8 mouse cellular contexts compared by ENCODE assay signal in the genomic region with DNA sequence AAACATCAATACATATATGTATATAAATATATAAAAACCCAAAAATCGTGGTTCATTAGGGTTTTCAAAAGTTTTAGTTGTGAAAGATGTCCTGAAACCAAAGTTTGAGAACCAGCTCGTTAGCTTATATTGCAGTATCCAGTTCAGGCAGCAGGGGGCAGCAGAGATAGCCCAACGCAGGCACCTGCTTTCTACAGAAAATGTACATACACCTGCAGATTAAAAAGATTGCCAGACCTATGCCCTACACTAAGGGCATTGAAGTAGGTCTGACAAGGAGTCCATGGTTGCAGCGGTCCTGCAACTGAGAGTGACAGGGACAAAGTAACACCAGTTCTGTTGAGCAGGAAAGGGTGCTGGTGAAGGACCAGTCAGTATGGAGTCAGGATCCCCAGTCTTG. TPM values are rescaled to one million over a fixed set of nuclear protein-coding genes. Genes with fewer than 3 reads are reported as not detected.
DNase-seq lines count a peak whose midpoint lies in the region; ATAC-seq and TF ChIP-seq lines count a peak whose summit lies in the region.

No protein-coding gene starts in this region.

- H3K79me2 ChIP-seq in C2C12 (ENCODE audit: control insufficient read depth, insufficient read depth), result no peaks in the 10 kb centered on the region

- H3K36me3 ChIP-seq in C2C12 (ENCODE audit: control insufficient read depth, insufficient read depth), result no peaks in the 10 kb centered on the region

- no peak for ATAC-seq in frontal cortex, adult (ENCODE audit: low TSS enrichment)

- H3K79me3 ChIP-seq in C2C12 (ENCODE audit: low read depth), result no peaks in the 10 kb centered on the region

- DNase-seq in frontal cortex, postnatal 25 days (ENCODE audit: low spot score in 2 of 2), result peak; percentile 78 to 86
- peak; percentile 85 for DNase-seq in frontal cortex, postnatal 36 days (ENCODE audit: low spot score in 2 of 2)
- DNase-seq in left cerebral cortex, adult 2 months (ENCODE audit: extremely low spot score in 1 of 2, low spot score in 2 of 2), result peak; percentile 73 to 86
- DNase-seq in natural killer cell, adult 2 months (ENCODE audit: low spot score in 2 of 2), result peak; percentile 79 to 85
- peak; percentile 59 to 85 for DNase-seq in thymus, postnatal 10 days (ENCODE audit: low spot score in 2 of 2)

- no peak overlapping the region for H3ac ChIP-seq in C2C12 (ENCODE audit: control insufficient read depth, insufficient read length, low read depth)

- no peaks in the 10 kb centered on the region; the same call in 1 of the 2 replicates for H3K4me1 ChIP-seq in bone marrow, adult 2 months (ENCODE audit: control insufficient read depth, insufficient read depth, low read length)

- H3K4me3 ChIP-seq in C2C12 (ENCODE audit: insufficient read depth, poor library complexity, severe bottlenecking), result no peak overlapping the region
- H3K4me3 ChIP-seq in bone marrow, adult 2 months (replicated peaks; ENCODE audit: control insufficient read depth, low read depth, low read length), result no peak overlapping the region
- no peak overlapping the region for H3K4me3 ChIP-seq in left cerebral cortex, adult 2 months

- peaks cover 10% of the 10 kb centered on the region for H3K27me3 ChIP-seq in C2C12 (ENCODE audit: control insufficient read depth, insufficient read depth, insufficient read length)

- no peak overlapping the region for H3K27ac ChIP-seq in bone marrow, adult 2 months (ENCODE audit: control insufficient read depth, insufficient read depth, low read depth, low read length, poor library complexity)
- H3K27ac ChIP-seq in left cerebral cortex, adult 2 months, result no peak overlapping the region

- TF ChIP-seq POLR2A in bone marrow, adult 2 months (IDR thresholded peaks at IDR 0.05; ENCODE audit: borderline replicate concordance, control insufficient read depth, low read depth, low read length), result no peak

- 5% methylated on average over 4 of the region's 4 CpGs for WGBS in bone marrow, adult 2 months

- intact Hi-C loops in left cerebral cortex, adult 2 months (cut with DNase I), result loop anchor here (1.0 kb wide), 1 partner anchor 75 kb away; no protein-coding TSS in a partner anchor

- peak; percentile 18 for TF ChIP-seq CTCF in C2C12 (IDR thresholded peaks at IDR 0.05; ENCODE audit: control insufficient read depth, insufficient read depth, insufficient read length)
- peak; percentile 76 for TF ChIP-seq CTCF in bone marrow, adult 2 months (IDR thresholded peaks at IDR 0.05; ENCODE audit: control insufficient read depth, insufficient read depth, low read length)
- TF ChIP-seq CTCF in left cerebral cortex, adult 2 months (IDR thresholded peaks at IDR 0.05), result peak; percentile 99

TF ChIP-seq in C2C12, 6 proteins besides CTCF, POLR2A, EP300 and RAD21:
- TF ChIP-seq CEBPB (IDR thresholded peaks at IDR 0.05; ENCODE audit: low read depth), result no peak

RNA-seq across cellular contexts. Expression of gene Gdpd5, which starts 5.8 kb away (rescaled TPM):
- polyA plus RNA-seq in C2C12 (2012; fragmentation: generic; extraction: Trizol), result 3.6 TPM
- polyA plus RNA-seq in bone marrow, adult 2 months (2011; ENCODE audit: insufficient read depth, insufficient read length, low replicate concordance, missing spikeins), result 0.54 and 1.5 TPM in 2 replicates
- total RNA-seq in left cerebral cortex, adult 2 months (2021), result 10 to 100 TPM; 40.8 to 42.4 TPM

RNA-seq across cellular contexts. Expression of gene Serpinh1, which starts 22.4 kb away (rescaled TPM):
- polyA plus RNA-seq in C2C12 (2012; fragmentation: generic; extraction: Trizol), result 1,202 TPM
- 12.1 and 47.9 TPM in 2 replicates for polyA plus RNA-seq in bone marrow, adult 2 months (2011; ENCODE audit: insufficient read depth, insufficient read length, low replicate concordance, missing spikeins)
- total RNA-seq in left cerebral cortex, adult 2 months (2021), result 10 to 100 TPM; 22.2 TPM

Comparison
In these comparisons a context has a peak if more than half of its experiments do, and no peak if none do; other contexts are left out.
1. CTCF ChIP-seq: peak in every context shown above with its lines; median percentile 99 in left cerebral cortex, adult 2 months; 76 in bone marrow, adult 2 months; 18 in C2C12.
2. RNA of gene Serpinh1, which starts 22.4 kb away (polyA plus RNA-seq): 1,202 TPM in C2C12 (single experiment); 12.1 to 47.9 TPM in bone marrow, adult 2 months; every median in the first group is over 10 times any median in the second.
3. Peak in every context shown above with its lines, with median percentiles within 50 percentile points of each other: DNase-seq.